Comparison of ENCODE assay signal across 8 mouse cellular contexts in the genomic region with DNA sequence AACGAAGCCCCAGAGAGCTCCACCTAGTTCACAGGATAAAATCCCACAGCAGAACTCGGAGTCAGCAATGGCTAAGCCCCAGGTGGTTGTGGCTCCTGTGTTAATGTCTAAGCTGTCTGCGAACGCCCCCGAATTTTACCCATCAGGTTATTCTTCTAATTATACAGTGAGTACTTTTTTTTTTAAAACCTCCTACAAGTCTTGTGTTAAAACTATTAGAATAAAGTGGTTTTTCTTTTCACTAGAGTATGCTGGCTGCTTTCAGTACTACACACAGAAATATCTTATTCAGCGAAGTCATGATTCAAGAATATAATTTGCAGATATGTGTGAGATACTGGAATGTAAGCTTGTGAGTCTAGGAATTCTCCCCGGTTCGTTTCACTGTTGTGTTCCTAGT. TPM values are rescaled to one million over a fixed set of nuclear protein-coding genes. Genes with fewer than 3 reads are reported as not detected.
DNase-seq lines count a peak whose midpoint lies in the region; ATAC-seq and TF ChIP-seq lines count a peak whose summit lies in the region.

No protein-coding gene starts in this region.

- peak overlapping the region; percentile 69 for H3K4me2 ChIP-seq in forebrain, embryonic 12.5 days
- peak overlapping the region; percentile 75 for H3K4me2 ChIP-seq in neural tube, embryonic 12.5 days (replicated peaks)

- ATAC-seq in forebrain, embryonic 12.5 days (ENCODE audit: low FRiP score), result no peak
- no peak for ATAC-seq in neural tube, embryonic 12.5 days (ENCODE audit: low FRiP score, low read depth)

- peak overlapping the region; percentile 83 for H3K4me3 ChIP-seq in layer of hippocampus, adult 2 months
- peak overlapping the region; percentile 88 for H3K4me3 ChIP-seq in forebrain, embryonic 12.5 days (replicated peaks)
- peak overlapping the region; percentile 99 for H3K4me3 ChIP-seq in limb, embryonic 10.5 days
- peak overlapping the region; percentile 99 for H3K4me3 ChIP-seq in neural tube, embryonic 12.5 days

- peak overlapping the region; percentile 97 for H3K9ac ChIP-seq in forebrain, embryonic 12.5 days
- H3K9ac ChIP-seq in neural tube, embryonic 12.5 days, result peak overlapping the region; percentile 100

- peaks cover 32% of the 10 kb centered on the region for H3K4me1 ChIP-seq in forebrain, embryonic 12.5 days
- H3K4me1 ChIP-seq in limb, embryonic 10.5 days, result peaks cover 16% of the 10 kb centered on the region
- peaks cover 16% of the 10 kb centered on the region for H3K4me1 ChIP-seq in neural tube, embryonic 12.5 days

- TF ChIP-seq CTCF in layer of hippocampus, adult 2 months (conservative IDR thresholded peaks at IDR 0.05), result peak; percentile 59

- 0 out of 2 replicates have a peak overlapping the region, but pooled peaks have one; percentile 59 for H3K27ac ChIP-seq in layer of hippocampus, adult 2 months
- peak overlapping the region; percentile 98 for H3K27ac ChIP-seq in forebrain, embryonic 12.5 days
- H3K27ac ChIP-seq in limb, embryonic 10.5 days, result peak overlapping the region; percentile 100
- no peak overlapping the region for H3K27ac ChIP-seq in neural tube, embryonic 12.5 days

- H3K9me3 ChIP-seq in forebrain, embryonic 12.5 days, result no peaks in the 10 kb centered on the region
- H3K9me3 ChIP-seq in limb, embryonic 10.5 days (replicated peaks), result no peaks in the 10 kb centered on the region
- H3K9me3 ChIP-seq in neural tube, embryonic 12.5 days, result no peaks in the 10 kb centered on the region

- no peak for DNase-seq in layer of hippocampus, adult 2 months (ENCODE audit: low spot score in 2 of 2)
- DNase-seq in layer of hippocampus, postnatal 10 days (ENCODE audit: low spot score in 2 of 2), result no peak
- DNase-seq in R1 (ENCODE audit: low read depth, low spot score), result peak; percentile 37
- DNase-seq in limb, embryonic 10.5 days (ENCODE audit: low spot score), result no peak
- DNase-seq in spleen, postnatal 10 days (ENCODE audit: low spot score in 2 of 2), result no peak
- DNase-seq in layer of hippocampus, adult 9-10 months (ENCODE audit: low spot score), result no peak

- no peaks in the 10 kb centered on the region for H3K27me3 ChIP-seq in forebrain, embryonic 12.5 days
- no peaks in the 10 kb centered on the region for H3K27me3 ChIP-seq in limb, embryonic 10.5 days (ENCODE audit: low read depth, poor library complexity, severe bottlenecking)
- H3K27me3 ChIP-seq in neural tube, embryonic 12.5 days (replicated peaks), result no peaks in the 10 kb centered on the region

- 20% methylated on average over 8 of the region's 8 CpGs for WGBS in forebrain, embryonic 12.5 days
- 30% methylated on average over 8 of the region's 8 CpGs for WGBS in limb, embryonic 10.5 days
- 22% methylated on average over 8 of the region's 8 CpGs for WGBS in neural tube, embryonic 12.5 days

- 0 out of 2 replicates have a peak, but pooled peaks cover 10% of the 10 kb centered on the region for H3K36me3 ChIP-seq in forebrain, embryonic 12.5 days (replicated peaks)
- peaks cover 45% of the 10 kb centered on the region for H3K36me3 ChIP-seq in limb, embryonic 10.5 days
- peaks cover 9% of the 10 kb centered on the region; the same call in 1 of the 2 replicates for H3K36me3 ChIP-seq in neural tube, embryonic 12.5 days

RNA-seq across cellular contexts. Expression of gene Paip1, which starts 1.8 kb away (rescaled TPM):
- total RNA-seq in layer of hippocampus, adult 2 months (2021), result 10 to 100 TPM; 97.2 to 98.9 TPM
- 100 to 1,000 TPM in 1 of 2 experiments, 10 to 100 TPM in 1; 95.2 to 109 TPM for total RNA-seq in layer of hippocampus, postnatal 10 days (2021)
- 103 and 143 TPM in 2 replicates for polyA plus RNA-seq in forebrain, embryonic 12.5 days (2016; fragmentation: Nextera tagmentation; extraction: Ambion mirVana)
- 86.9 and 93.3 TPM in 2 replicates for polyA plus RNA-seq in limb, embryonic 10.5 days (2016; fragmentation: Nextera tagmentation; extraction: Ambion mirVana)
- polyA plus RNA-seq in neural tube, embryonic 12.5 days (2016; fragmentation: Nextera tagmentation; extraction: Ambion mirVana), result 116 and 156 TPM in 2 replicates

RNA-seq across cellular contexts. Expression of gene 4833420G17Rik, which starts 32.4 kb away (rescaled TPM):
- total RNA-seq in layer of hippocampus, adult 2 months (2021), result 10 to 100 TPM; 26.8 to 27.5 TPM
- total RNA-seq in layer of hippocampus, postnatal 10 days (2021), result 10 to 100 TPM; 24.6 to 32.2 TPM
- 112 and 119 TPM in 2 replicates for polyA plus RNA-seq in forebrain, embryonic 12.5 days (2016; fragmentation: Nextera tagmentation; extraction: Ambion mirVana)
- polyA plus RNA-seq in limb, embryonic 10.5 days (2016; fragmentation: Nextera tagmentation; extraction: Ambion mirVana), result 75.5 and 83.3 TPM in 2 replicates
- 102 and 108 TPM in 2 replicates for polyA plus RNA-seq in neural tube, embryonic 12.5 days (2016; fragmentation: Nextera tagmentation; extraction: Ambion mirVana)

RNA-seq across cellular contexts. Expression of gene Tmem267, which starts 57.7 kb away (rescaled TPM):
- total RNA-seq in layer of hippocampus, adult 2 months (2021), result 10 to 100 TPM; 26.8 to 32.2 TPM
- total RNA-seq in layer of hippocampus, postnatal 10 days (2021), result 10 to 100 TPM; 27.0 to 37.8 TPM
- 2.1 and 3.2 TPM in 2 replicates for polyA plus RNA-seq in forebrain, embryonic 12.5 days (2016; fragmentation: Nextera tagmentation; extraction: Ambion mirVana)
- polyA plus RNA-seq in limb, embryonic 10.5 days (2016; fragmentation: Nextera tagmentation; extraction: Ambion mirVana), result 0.93 and 1.2 TPM in 2 replicates
- 1.9 and 2.7 TPM in 2 replicates for polyA plus RNA-seq in neural tube, embryonic 12.5 days (2016; fragmentation: Nextera tagmentation; extraction: Ambion mirVana)

RNA-seq across cellular contexts. Expression of gene 3110070M22Rik, which starts 58.0 kb away (rescaled TPM):
- 1 to 10 TPM; 2.2 to 3.4 TPM for total RNA-seq in layer of hippocampus, adult 2 months (2021)
- 1 to 10 TPM; 3.2 to 4.3 TPM for total RNA-seq in layer of hippocampus, postnatal 10 days (2021)
- polyA plus RNA-seq in forebrain, embryonic 12.5 days (2016; fragmentation: Nextera tagmentation; extraction: Ambion mirVana), result 1.2 TPM in 2 replicates
- 1.0 and 1.3 TPM in 2 replicates for polyA plus RNA-seq in limb, embryonic 10.5 days (2016; fragmentation: Nextera tagmentation; extraction: Ambion mirVana)
- 1.1 and 2.1 TPM in 2 replicates for polyA plus RNA-seq in neural tube, embryonic 12.5 days (2016; fragmentation: Nextera tagmentation; extraction: Ambion mirVana)
